Mouse (Mus musculus) cortical plate, adult 2 months (tissue): ENCODE measurements around the gene Nrxn3.

Source experiments
- CTCF ChIP-seq: fragments of 200-500 bp; IDR thresholded peaks from 2 replicates; pipeline ENCODE4 v1.5.1; 2011; ENCODE audit warnings: mild to moderate bottlenecking, control low read depth, low read length; ENCODE audit not compliant: insufficient read depth; ENCODE audit errors: extremely low read depth
- POLR2A ChIP-seq: fragments of 200-500 bp; IDR thresholded peaks from 2 replicates; pipeline ENCODE4 v1.6.1; 2011; ENCODE audit warnings: mild to moderate bottlenecking, low read length, control low read depth; ENCODE audit not compliant: insufficient read depth; ENCODE audit errors: extremely low read depth

- TF ChIP-seq POLR2A, result no peak
- TF ChIP-seq CTCF, result no peak
These were observed 918.8 kb downstream of the Nrxn3 start for GRCm38 (mm10) chr12:89641460-89641859.
